Mouse (Mus musculus) cerebellum, adult 2 months (tissue): Measurements from ENCODE around the gene Otop3.

Source experiments
- CTCF ChIP-seq: fragments of 200-500 bp; IDR thresholded peaks from 2 replicates; pipeline ENCODE4 v1.5.1; 2011; ENCODE audit warnings: low read depth, mild to moderate bottlenecking, control low read depth, low read length, moderate library complexity, borderline replicate concordance; ENCODE audit not compliant: insufficient read depth
- POLR2A ChIP-seq: fragments of 200-500 bp; IDR thresholded peaks from 2 replicates; pipeline ENCODE4 v1.6.1; 2011; ENCODE audit warnings: low read length, control low read depth, borderline replicate concordance; ENCODE audit not compliant: insufficient read depth

- no peak for TF ChIP-seq POLR2A
- TF ChIP-seq CTCF: no peak
Measured at GRCm38 (mm10) chr11:115372737-115373136, 38.2 kb downstream of the Otop3 start.
